Mouse (Mus musculus) layer of hippocampus, postnatal 25 days (tissue): ENCODE data around the gene Apaf1. TPM values are rescaled to one million over a fixed set of nuclear protein-coding genes. Genes with fewer than 3 reads are reported as not detected.
A peak's percentile ranks its signal among the peaks of the same experiment; 100 is the strongest.

Experiments used
- DNase-seq, 2 experiments: peaks; one replicate each; pipeline ENCODE4 v3.0.0; 2022; ENCODE audit warnings: mixed read lengths in 2 of 2, low spot score in 1 of 2; ENCODE audit errors: extremely low spot score in 1 of 2
- total RNA-seq, 2 experiments: library from RNA; stranded (reverse); gene quantifications; 2 replicates each; pipeline ENCODE4 v1.2.3; 2021

Gene Apaf1
- 10 to 100 TPM; 12.3 to 13.1 TPM for total RNA-seq

DNA sequence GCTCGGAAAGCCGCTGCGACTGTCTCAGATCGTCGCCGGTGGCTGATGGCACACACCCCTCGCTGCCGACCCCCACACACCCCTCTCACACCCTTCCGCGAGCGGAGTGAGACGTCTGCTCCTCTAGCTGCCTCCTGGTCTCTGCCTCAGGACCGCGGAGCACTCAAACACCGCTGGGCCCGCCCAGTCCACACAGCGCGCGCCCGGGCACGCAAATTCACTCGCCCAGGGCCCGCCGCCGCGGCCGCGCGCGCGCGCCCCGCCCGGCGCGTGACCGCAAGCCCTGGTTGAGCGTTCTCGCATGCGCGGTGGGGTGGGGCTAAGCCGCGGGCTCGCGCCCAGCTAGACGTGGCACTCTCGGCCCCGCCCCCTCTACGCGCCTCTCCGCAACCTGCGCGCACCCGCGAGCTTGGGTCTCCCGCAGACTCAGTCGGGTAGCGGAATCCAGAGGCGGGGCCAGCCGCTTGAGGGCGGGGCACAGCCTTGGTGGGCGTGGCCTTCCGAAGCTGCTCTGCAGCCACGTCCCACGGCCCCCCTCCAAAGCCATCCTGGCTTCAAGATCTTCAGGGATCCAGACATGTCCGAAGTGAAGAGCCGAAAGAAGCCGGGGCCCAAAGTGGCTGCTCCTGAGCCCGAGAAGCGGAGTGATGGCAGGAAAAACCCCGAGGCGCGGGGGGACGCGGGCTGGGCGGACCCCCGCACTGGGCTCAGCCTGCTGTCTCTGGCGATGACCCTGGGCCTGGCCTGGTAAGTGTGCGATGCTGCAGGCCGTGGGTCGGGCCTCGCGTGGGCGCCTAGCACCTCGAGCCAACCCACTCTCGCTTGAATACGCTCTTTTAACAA lies at the start of gene Apaf1, which contains the start of gene Ikbip:
TSS of gene Apaf1 (minus strand) at position 221 of the 843 bp plus-strand sequence.
TSS of gene Ikbip (plus strand) at position 391 of the 843 bp plus-strand sequence.
- DNase-seq = peak; percentile 98 to 99

DNA sequence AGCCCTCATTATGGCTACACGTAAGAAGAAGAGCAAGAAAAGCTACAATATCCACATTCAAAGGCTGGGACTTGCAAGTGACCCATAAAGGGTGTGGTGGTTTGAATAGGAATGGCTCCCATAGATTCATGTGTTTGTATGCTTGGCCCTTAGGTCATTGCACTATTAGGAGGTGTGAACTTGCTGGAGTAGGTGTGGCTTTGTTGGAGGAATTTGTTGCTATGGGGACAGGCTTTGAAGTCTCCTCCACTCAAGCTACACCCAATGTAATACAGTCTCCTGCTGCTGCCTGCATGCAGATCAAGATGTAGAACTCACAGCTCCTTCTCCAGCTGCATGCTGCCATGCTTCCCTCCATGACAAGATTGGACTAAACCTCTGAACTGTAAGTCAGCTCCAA lies 49.0 kb upstream of the Apaf1 start:
- DNase-seq = no peak

DNA sequence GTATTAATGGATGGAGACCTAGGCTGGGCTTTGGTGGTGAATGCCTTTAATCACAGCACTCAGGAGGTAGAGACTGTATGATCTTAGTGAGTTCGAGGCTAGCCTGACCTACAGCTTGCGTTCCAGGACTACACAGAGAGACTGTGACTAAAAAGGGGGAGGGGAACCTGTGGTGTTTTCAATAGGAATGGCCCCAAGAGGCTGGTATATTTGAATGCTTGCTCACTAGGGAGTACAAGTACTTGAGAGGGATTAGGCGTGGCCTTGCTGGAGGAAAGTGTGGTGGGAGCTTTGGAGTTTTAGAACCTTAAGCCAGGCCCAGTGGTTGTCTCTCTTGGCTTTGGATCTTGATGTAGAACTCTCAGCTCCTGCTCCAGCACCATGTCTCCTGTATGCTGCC lies 48.2 kb upstream of the Apaf1 start:
- DNase-seq = no peak

DNA sequence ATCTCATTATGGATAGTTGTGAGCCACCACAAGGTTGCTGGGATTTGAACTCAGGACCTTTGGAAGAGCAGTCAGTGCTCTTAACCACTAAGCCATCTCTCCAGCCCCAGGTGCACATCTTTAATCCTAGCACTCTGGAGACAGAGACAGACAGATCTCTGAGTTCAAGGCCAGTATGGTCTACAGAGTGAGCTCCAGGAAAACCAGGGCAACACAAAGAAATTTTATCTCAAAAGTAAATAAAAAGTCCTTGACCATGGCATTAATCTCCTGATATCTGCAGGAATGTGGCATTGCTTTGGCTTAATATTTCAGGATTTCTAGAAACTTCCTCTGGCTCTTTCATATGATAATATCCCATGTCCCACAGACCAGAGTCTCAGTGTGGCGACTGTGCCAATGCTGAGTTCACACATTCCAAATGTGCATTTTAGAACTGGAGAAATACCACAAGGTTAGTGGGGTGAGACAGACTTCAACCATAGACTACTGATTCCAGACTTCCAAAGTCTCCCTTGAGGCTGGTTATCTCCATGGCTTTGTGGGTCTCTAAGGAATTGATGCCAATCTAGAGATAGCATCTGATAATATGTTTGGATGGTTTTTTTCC lies 46.1 kb upstream of the Apaf1 start:
- no peak for DNase-seq

DNA sequence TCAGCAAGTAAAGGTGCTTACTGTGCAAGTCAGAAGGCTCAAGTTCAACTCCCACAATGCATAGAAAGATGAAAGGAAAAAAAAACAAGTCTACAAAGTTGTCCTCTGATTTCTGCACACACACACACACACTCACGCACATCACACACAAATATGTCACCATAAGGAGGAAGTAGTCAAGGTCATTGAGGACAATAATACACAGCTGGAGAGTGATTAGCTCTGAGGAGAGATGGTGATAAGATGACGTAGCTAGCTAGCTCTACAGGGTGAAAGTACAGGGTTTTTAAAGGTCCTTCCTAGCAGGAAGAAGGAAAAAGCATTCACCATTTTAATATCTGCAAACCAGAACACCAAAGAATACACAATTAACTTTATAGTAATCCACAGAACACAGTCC lies 44.8 kb upstream of the Apaf1 start:
- no peak for DNase-seq

DNA sequence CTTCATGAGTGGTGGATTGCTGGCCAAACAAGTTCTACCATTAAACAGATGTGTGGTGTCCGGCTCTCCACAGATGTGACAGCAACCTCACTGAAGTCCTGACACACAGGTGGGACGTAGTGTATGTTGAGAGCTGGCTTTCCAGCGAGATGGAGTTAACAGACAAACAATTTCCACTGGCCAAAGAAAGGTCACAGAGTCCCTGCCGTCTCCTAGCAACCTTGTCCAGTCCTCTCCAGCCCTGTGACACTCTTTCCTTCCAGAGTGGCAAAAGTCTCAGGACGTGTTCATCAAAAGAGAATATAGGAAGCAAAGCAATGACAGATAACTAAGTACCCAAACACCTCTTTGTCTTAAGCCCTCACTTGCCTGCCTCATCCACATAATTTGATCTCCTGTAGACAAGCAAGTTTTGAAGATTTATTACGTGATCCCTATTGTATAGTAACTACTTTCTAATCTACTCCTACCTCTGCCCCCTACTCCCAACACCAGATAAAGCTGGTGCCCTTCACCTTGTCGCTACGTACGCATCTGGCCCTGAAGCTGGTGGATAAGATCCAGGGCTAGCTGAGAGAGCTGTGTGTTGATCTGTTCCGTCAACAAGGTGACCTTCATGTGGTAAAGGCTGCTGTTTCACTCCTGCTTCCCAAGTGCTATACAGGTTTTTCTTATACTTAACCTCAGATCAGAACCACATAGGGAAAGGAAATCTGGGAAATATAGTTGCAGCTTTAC lies 44.2 kb upstream of the Apaf1 start:
- DNase-seq = no peak

DNA sequence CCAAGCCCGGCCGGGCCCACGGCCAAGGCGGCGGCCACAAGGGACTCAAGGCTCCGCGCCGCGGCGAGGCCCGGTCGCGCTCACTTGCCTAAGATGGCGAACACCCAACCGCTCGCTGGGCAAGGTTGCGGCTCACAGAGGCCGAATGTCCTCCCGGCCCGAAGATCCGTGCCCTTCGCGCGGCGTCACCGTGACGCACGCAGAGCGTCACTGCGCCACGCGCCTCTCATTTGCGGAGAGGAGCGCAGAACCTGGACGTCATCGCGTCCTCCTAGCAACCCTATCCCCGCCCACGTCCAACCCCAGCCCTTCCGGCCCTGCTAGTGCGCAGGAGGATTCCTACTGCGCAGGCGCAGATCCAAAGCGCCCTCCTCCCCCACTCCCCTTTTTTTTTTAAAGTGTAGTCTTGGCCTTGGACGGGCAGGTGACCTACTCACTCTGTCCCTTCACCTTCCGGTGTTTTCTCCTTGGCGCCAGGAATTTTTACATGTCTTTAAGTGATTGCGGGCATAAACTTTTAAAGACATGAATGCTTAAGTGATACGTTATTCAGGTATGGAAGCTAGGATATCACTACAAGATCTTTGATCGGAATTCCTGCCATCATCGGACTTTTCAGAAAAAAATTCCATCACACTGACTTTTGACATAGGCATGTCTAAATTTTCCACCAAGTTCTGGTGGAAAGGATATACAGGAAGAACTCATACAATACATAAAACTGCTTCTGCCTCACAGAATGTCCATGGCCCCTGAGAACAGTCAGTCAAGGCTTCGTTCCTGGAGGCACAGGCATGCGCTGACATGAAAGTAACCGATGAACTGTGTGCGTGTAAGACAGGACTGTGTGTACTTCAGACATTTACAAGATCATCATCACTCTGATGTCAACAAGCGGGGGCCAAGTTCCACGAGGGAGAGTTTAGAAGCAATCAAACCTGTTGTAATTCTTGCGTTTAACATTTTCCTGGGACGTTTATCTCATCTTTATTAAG lies 41.6 kb upstream of the Apaf1 start, which contains the start of gene Slc25a3:
TSS of gene Slc25a3 (minus strand) at position 232 of the 995 bp plus-strand sequence.
- peak; percentile 93 to 94 for DNase-seq

DNA sequence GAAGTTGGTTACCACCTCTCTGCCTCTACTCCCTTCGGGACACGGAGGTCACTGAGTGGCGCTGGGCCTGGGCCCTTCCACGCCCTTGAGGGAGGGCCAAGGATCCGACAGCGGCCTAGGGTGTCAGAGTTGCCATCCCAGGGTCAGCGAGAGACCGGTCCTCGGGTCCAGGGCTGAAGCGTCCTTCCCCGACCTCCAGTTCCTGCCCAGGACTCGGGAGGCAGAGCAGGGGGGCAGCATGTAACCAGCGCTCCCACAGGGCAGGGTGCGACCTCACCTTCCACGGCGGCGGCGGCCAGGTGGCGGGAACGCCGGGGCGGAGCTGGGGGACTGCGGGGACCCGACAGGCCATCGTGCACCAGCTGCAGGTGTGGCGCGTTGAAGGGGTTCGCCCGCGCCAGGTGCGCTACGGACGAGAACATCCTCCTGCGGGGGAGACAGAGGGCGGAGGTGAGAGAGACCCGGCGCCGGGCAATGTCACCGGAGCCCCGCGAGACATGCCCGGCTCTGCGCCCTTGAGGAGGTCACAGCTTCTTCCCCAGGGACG lies 40.8 kb upstream of the Apaf1 start:
- no peak for DNase-seq

DNA sequence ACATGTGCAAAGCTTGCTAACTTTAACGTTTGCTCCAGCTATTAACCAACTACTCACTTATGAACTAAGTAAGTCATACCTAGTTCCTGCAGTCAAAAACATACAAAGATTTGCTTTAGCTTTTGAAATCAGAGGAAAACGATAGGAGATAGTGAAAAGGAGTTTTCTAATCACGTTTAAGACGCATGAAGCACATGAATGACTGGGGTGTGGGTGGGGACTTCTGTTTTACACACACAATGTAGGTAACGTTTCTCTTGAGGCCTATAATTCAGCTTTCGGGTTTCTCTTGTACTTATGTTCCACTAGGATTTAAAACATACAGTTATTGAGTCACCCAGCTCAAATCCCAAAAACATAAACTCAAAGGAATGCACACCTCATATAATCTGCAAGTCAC lies 40.1 kb upstream of the Apaf1 start:
- DNase-seq = no peak

DNA sequence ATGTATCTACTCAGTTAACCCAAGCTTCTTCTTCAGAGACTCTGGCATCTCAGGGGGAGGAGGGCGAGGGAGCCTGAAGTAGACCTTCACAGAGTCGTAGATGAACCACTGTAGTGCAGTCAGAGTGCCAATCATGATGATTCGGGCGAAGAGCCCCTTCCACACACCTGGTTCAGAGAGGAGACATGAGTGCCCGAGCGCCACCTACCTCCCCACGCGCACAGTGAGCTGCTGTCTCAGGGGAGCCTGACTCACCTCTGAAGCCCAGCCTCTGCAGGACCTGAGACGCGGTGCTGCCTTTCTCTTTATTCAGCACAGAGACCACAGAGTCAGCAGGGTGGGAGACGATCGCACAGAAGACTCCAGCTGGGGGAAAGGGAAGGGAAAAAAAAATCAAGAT lies 34.4 kb upstream of the Apaf1 start:
- no peak for DNase-seq

DNA sequence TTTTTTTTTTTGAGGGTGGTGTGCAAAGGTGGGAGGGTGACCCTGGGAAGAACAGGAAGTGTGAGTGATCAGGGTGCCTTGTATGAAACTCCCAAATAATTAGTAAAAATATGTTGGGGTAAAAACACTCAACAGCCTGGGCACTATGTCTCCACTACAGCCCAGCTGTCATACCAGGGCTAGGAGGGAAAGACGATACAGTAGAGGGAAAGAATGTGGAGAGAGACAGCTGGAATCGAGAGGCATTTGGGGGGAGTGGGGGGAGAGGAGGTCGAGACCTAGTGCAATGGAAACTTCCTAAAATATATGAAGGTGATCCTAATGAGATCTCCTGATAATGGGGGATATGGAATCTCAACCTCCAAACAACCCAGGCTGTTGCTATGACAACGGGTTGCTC lies 27.3 kb upstream of the Apaf1 start:
- no peak for DNase-seq

DNA sequence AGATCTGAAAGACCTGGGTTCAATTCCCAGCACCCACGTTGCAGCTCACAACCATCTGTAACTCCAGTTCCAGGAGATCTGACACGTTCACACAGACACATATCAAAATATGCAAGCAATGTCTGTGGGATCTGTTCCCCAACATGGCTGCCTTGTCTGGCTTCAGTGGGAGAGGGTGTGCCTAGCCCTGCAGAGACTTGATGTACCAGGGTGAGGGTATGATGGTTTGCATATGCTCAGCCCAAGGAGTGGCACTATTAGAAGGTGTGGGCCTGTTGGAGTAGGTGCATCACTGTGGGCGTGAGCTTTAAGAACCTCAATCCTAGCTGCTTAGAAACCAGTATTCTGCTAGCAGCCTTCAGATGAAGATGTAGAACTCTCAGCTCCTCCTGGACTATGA lies 23.4 kb upstream of the Apaf1 start:
- no peak for DNase-seq

DNA sequence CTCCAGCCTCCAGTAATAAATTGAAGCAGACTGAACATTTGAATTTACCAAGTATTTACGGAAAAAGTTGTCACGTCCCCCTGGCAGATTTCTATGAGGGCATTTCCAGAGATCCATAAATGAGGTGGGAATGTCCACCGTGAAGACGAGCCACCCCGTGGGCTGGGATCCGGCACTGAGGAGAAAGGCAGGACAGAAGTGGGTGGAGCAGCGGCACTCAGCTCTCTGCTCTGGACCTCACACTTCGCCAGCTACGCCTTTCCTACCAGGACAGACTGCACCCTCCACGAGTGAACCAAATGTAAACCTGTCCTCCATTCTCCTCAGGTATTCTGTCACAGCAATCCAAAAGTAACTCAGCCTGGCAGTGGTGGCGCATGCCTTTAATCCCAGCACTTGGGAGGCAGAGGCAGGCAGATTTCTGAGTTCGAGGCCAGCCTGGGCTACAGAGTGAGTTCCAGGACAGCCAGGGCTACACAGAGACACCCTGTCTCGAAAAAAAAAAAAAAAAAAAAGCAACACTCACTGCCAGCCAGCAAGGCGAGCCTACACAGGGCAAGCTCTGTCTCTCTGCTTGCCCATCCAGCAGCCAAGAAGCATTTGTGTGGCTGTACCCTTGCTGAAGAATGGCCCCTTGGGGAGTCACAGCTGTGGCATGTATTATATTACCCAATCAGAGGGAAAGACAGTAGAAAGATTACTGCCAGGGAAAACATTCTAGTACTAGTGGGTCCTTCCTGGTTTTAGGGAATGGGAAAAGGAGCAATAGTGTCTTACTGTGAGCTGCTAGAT lies 20.4 kb upstream of the Apaf1 start:
- no peak for DNase-seq

DNA sequence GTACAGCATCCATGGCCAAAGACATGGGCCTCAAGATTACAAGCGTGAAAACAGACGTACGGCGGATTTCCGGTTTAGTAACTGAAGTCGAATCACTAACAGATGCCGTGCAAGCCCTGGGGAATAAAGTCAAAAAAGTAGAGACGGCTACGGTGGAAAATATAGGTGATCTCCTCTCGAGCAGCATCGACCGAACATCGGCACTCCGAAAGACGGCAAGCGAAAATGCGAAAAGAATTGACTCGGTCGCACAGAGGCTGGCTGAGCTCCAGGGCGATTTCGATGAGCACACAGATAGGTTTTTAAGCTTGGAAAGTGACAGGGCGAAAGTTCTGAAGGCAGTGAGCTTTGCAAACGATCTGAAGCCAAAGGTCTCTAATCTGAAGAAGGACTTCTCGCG lies 19.4 kb upstream of the Apaf1 start:
- DNase-seq = no peak

DNA sequence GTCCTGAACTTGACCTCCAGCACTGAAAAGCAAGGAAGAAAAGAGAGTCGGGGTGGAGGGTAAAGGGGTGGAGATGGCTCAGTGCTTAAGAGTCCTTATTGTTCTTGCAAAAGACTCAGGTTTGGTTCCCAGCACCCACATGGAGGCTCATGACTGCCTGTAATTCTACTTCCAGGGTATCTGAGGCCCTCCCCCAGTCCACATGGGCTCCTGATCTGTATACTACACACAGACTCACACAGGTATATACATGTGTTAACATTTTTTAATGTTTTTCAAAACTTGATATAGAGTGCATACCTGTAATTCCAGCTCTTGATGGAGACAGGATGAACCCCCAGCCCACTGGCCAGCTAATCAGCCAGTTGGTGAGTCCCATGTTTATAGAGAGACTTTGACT lies 17.5 kb upstream of the Apaf1 start:
- DNase-seq = no peak

DNA sequence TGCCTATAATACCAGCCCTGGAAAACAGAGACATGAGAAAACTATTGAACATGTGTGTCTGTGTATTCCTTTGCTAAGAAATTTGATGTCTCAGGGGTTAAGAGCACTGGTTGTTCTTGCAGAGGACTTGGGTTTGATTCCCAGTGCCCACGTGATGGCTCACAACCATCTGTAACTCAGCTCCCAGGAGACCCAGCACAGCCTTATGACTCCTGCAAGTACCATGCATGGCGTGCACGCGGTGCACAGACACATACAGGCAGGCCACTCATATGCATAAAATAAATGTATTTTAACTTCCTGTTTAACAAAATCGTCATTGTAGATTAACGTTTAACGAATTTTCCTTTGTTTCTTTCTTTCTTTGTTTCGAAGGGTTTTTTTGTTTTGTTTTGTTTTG lies 15.5 kb upstream of the Apaf1 start:
- no peak for DNase-seq

DNA sequence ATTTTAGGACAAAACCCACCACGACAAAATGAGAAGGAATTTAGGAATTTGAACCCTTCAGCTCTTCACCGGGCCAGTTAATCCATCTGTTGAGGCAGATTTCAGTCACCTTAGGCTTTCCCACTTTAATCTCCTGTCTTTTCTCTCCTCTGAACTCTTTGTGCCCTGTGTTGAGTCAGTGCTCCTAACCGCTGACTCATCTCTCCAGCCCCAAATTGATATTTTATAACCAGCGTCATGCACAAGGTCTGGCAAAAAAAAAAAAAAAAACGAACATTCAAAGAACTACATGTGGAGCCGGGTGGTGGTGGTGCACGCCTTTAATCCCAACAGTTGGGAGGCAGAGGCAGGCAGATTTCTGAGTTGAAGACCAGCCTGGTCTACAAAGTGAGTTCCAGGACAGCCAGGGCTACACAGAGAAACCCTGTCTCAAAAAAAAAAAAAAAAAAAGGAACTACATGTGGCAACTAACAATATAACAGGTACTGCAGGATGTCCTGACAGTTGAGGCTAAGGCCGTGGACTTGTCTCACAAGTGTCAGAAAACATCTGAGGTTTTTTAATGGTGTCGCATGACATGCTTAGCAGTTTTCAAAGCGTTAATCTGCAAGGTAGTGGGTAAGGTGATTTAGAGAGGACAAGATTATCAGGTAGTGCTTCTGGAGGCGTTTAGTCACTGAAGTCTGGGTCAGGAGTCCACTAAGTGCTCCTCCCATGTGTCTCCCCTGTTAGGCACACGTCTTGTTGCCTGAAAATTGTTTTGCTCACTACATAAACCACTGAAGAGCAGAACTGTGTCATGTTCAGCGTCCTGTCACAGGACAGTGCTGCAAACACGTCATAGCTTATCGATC lies 11.9 kb upstream of the Apaf1 start:
- DNase-seq = no peak

DNA sequence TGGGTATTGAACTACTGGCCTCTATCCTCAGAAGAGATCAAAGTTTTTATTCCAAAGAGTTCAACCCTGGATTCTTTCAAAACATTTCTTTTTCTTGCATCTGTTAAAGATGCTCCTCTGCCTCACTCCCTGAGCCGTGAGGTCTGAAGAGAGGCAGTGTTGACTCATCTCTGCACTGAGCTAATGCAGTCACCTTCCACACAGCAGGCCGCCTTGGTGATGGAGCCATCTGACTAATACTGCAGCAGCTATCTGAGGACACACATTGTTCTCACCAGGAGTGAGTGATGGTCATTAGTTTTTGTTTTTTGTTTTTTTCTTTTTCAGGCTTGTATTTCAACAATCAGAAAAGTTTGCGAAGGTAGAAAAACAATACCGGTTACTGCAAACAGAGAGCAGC lies 10.2 kb upstream of the Apaf1 start:
- DNase-seq = no peak
